Mouse (Mus musculus): ENCODE measurements around the gene Slc25a18.

DNA sequence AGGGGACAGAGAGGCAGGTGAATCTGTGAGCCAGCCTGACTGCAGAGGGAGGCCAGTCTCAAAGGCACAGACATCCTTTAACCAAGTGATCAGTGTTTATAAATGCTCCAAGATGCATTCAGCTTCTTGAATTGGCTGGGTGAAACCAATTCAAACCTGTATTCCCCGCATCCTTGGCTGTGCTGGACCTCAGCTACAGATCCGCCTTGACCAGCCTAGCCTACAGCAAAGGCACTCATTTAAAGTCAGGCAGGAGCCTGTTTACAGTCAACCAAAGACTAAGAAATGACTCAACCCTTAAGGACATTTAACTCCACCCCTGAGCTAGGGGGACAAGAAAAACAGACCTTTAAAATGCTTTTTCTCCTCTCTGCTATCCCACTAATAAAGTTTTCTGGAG is 45.9 kb downstream of the Slc25a18 start:
- TF ChIP-seq GATA1 (IDR thresholded peaks at IDR 0.05; ENCODE audit: borderline replicate concordance, low read length) (no peak), FLI1 (IDR thresholded peaks at IDR 0.05; ENCODE audit: low read length) (no peak)

Measured in megakaryocyte, embryonic 14.5 days (primary cell).